Mouse (Mus musculus) olfactory bulb, adult 2 months (tissue): ENCODE results near the gene Tbcel.

Experiments
- CTCF ChIP-seq: fragments of 200-500 bp; IDR thresholded peaks from 2 replicates; pipeline ENCODE4 v1.5.1; 2012; ENCODE audit warnings: low read depth, mild to moderate bottlenecking, low read length, moderate library complexity; ENCODE audit not compliant: insufficient read depth
- POLR2A ChIP-seq: fragments of 200-500 bp; IDR thresholded peaks from 2 replicates; pipeline ENCODE4 v1.6.1; 2012; ENCODE audit warnings: mild to moderate bottlenecking, low read depth, low read length, moderate library complexity; ENCODE audit not compliant: insufficient read depth

DNA sequence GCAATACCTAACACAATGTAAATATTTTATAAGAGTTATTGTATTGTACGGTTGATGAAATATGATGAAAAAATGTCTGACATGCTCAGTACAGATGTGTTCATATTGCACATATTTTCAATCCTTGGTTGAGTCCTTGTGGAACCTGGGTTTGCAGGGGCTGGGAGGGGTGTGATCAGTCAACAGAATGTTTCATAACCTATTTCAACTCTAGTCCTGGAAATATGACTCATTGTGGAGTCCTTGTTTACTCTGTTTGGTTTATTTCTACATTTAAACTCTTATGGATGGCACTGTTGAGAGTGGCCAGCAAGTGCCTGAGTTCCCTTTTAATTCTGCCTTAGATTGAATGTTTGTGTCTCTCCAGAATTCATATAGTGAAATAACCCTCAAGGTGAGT, 22.9 kb downstream of the Tbcel start:
- TF ChIP-seq CTCF (no peak), POLR2A (no peak)
